Mouse (Mus musculus): ENCODE data around the gene Atoh8.

Atoh8 gene

GRCm38 (mm10) chr6:72275527-72275926 is 40.1 kb upstream of the Atoh8 start:
- no peaks in the 10 kb centered on the region for H3K9me3 ChIP-seq (ENCODE audit: low read length)
- H3K36me3 ChIP-seq (ENCODE audit: insufficient read depth, low read length) = no peaks in the 10 kb centered on the region
- H3K4me3 ChIP-seq (replicated peaks; ENCODE audit: low read length) = no peak overlapping the region
- no peak for TF ChIP-seq NANOG (IDR thresholded peaks at IDR 0.05; ENCODE audit: borderline replicate concordance, low read length)
- TF ChIP-seq POU5F1 (IDR thresholded peaks at IDR 0.05; ENCODE audit: borderline replicate concordance, low read length) = no peak
- H3K27me3 ChIP-seq (ENCODE audit: insufficient read depth, low read length) = peaks cover 9% of the 10 kb centered on the region; the same call in 1 of the 2 replicates
- H3K4me1 ChIP-seq (replicated peaks; ENCODE audit: low read depth, low read length) = peaks cover 6% of the 10 kb centered on the region

GRCm38 (mm10) chr6:72273153-72273552 is 37.8 kb upstream of the Atoh8 start:
- Histone ChIP-seq H3K9me3 (ENCODE audit: low read length) (no peaks in the 10 kb centered on the region), H3K27me3 (ENCODE audit: insufficient read depth, low read length) (peaks cover 18% of the 10 kb centered on the region; the same call in 1 of the 2 replicates), H3K4me3 (replicated peaks; ENCODE audit: low read length) (no peak overlapping the region), H3K36me3 (ENCODE audit: insufficient read depth, low read length) (no peaks in the 10 kb centered on the region), H3K4me1 (replicated peaks; ENCODE audit: low read depth, low read length) (peaks cover 6% of the 10 kb centered on the region)
- TF ChIP-seq NANOG (IDR thresholded peaks at IDR 0.05; ENCODE audit: borderline replicate concordance, low read length) = no peak
- TF ChIP-seq POU5F1 (IDR thresholded peaks at IDR 0.05; ENCODE audit: borderline replicate concordance, low read length) = no peak
- no peak for TF ChIP-seq CTCF (conservative IDR thresholded peaks at IDR 0.05; ENCODE audit: low read length)

- TF ChIP-seq NANOG (IDR thresholded peaks at IDR 0.05; ENCODE audit: borderline replicate concordance, low read length) (no peak), POU5F1 (IDR thresholded peaks at IDR 0.05; ENCODE audit: borderline replicate concordance, low read length) (no peak), CTCF (conservative IDR thresholded peaks at IDR 0.05; ENCODE audit: low read length) (no peak)
- Histone ChIP-seq H3K4me1 (replicated peaks; ENCODE audit: low read depth, low read length) (peaks cover 6% of the 10 kb centered on the region), H3K36me3 (ENCODE audit: insufficient read depth, low read length) (no peaks in the 10 kb centered on the region), H3K9me3 (ENCODE audit: low read length) (no peaks in the 10 kb centered on the region), H3K27me3 (ENCODE audit: insufficient read depth, low read length) (peaks cover 16% of the 10 kb centered on the region), H3K4me3 (replicated peaks; ENCODE audit: low read length) (no peak overlapping the region)
Measured at GRCm38 (mm10) chr6:72272161-72272696, 36.9 kb upstream of the Atoh8 start.

- peaks cover 26% of the 10 kb centered on the region for H3K27me3 ChIP-seq (ENCODE audit: insufficient read depth, low read length)
- no peaks in the 10 kb centered on the region for H3K36me3 ChIP-seq (ENCODE audit: insufficient read depth, low read length)
- no peak overlapping the region for H3K4me3 ChIP-seq (replicated peaks; ENCODE audit: low read length)
- H3K4me1 ChIP-seq (replicated peaks; ENCODE audit: low read depth, low read length) = peaks cover 6% of the 10 kb centered on the region
- TF ChIP-seq NANOG (IDR thresholded peaks at IDR 0.05; ENCODE audit: borderline replicate concordance, low read length) = no peak
- no peak for TF ChIP-seq CTCF (conservative IDR thresholded peaks at IDR 0.05; ENCODE audit: low read length)
- no peaks in the 10 kb centered on the region for H3K9me3 ChIP-seq (ENCODE audit: low read length)
Measured at GRCm38 (mm10) chr6:72270952-72271519, 35.7 kb upstream of the Atoh8 start.

GRCm38 (mm10) chr6:72270258-72270657 is 34.9 kb upstream of the Atoh8 start:
- Histone ChIP-seq H3K4me1 (replicated peaks; ENCODE audit: low read depth, low read length) (peaks cover 13% of the 10 kb centered on the region), H3K4me3 (replicated peaks; ENCODE audit: low read length) (no peak overlapping the region), H3K9me3 (ENCODE audit: low read length) (no peaks in the 10 kb centered on the region), H3K36me3 (ENCODE audit: insufficient read depth, low read length) (no peaks in the 10 kb centered on the region), H3K27me3 (ENCODE audit: insufficient read depth, low read length) (peaks cover 33% of the 10 kb centered on the region)
- TF ChIP-seq POU5F1 (IDR thresholded peaks at IDR 0.05; ENCODE audit: borderline replicate concordance, low read length) (no peak), NANOG (IDR thresholded peaks at IDR 0.05; ENCODE audit: borderline replicate concordance, low read length) (no peak), CTCF (conservative IDR thresholded peaks at IDR 0.05; ENCODE audit: low read length) (no peak)

- H3K36me3 ChIP-seq (ENCODE audit: insufficient read depth, low read length) = no peaks in the 10 kb centered on the region
- peaks cover 10% of the 10 kb centered on the region for H3K4me1 ChIP-seq (replicated peaks; ENCODE audit: low read depth, low read length)
- no peak overlapping the region for H3K4me3 ChIP-seq (replicated peaks; ENCODE audit: low read length)
- no peaks in the 10 kb centered on the region for H3K9me3 ChIP-seq (ENCODE audit: low read length)
- TF ChIP-seq NANOG (IDR thresholded peaks at IDR 0.05; ENCODE audit: borderline replicate concordance, low read length) = no peak
- no peak for TF ChIP-seq CTCF (conservative IDR thresholded peaks at IDR 0.05; ENCODE audit: low read length)
- no peak for TF ChIP-seq POU5F1 (IDR thresholded peaks at IDR 0.05; ENCODE audit: borderline replicate concordance, low read length)
- peaks cover 45% of the 10 kb centered on the region for H3K27me3 ChIP-seq (ENCODE audit: insufficient read depth, low read length)
Measured at GRCm38 (mm10) chr6:72268149-72268847, 32.9 kb upstream of the Atoh8 start.

GRCm38 (mm10) chr6:72265664-72266063 is 30.3 kb upstream of the Atoh8 start:
- Histone ChIP-seq H3K27me3 (ENCODE audit: insufficient read depth, low read length) (peaks cover 40% of the 10 kb centered on the region), H3K4me1 (replicated peaks; ENCODE audit: low read depth, low read length) (peaks cover 14% of the 10 kb centered on the region), H3K4me3 (replicated peaks; ENCODE audit: low read length) (no peak overlapping the region), H3K9me3 (ENCODE audit: low read length) (no peaks in the 10 kb centered on the region), H3K36me3 (ENCODE audit: insufficient read depth, low read length) (no peaks in the 10 kb centered on the region)
- TF ChIP-seq POU5F1 (IDR thresholded peaks at IDR 0.05; ENCODE audit: borderline replicate concordance, low read length) (no peak), NANOG (IDR thresholded peaks at IDR 0.05; ENCODE audit: borderline replicate concordance, low read length) (no peak), CTCF (conservative IDR thresholded peaks at IDR 0.05; ENCODE audit: low read length) (no peak)

- TF ChIP-seq CTCF (conservative IDR thresholded peaks at IDR 0.05; ENCODE audit: low read length) = no peak
- TF ChIP-seq POU5F1 (IDR thresholded peaks at IDR 0.05; ENCODE audit: borderline replicate concordance, low read length) = no peak
- TF ChIP-seq NANOG (IDR thresholded peaks at IDR 0.05; ENCODE audit: borderline replicate concordance, low read length) = no peak
- H3K9me3 ChIP-seq (ENCODE audit: low read length) = no peaks in the 10 kb centered on the region
- no peaks in the 10 kb centered on the region for H3K36me3 ChIP-seq (ENCODE audit: insufficient read depth, low read length)
- H3K4me3 ChIP-seq (replicated peaks; ENCODE audit: low read length) = no peak overlapping the region
- peaks cover 25% of the 10 kb centered on the region for H3K4me1 ChIP-seq (replicated peaks; ENCODE audit: low read depth, low read length)
- peaks cover 42% of the 10 kb centered on the region for H3K27me3 ChIP-seq (ENCODE audit: insufficient read depth, low read length)
Measured at GRCm38 (mm10) chr6:72263679-72264265, 28.4 kb upstream of the Atoh8 start.
